Mouse (Mus musculus) inflammation-experienced regulatory T-cells, adult 6 months (primary cell): ENCODE measurements around the gene Abhd14a. TPM values are rescaled to one million over a fixed set of nuclear protein-coding genes. Genes with fewer than 3 reads are reported as not detected.

Experiments
- ATAC-seq: one replicate; pipeline ENCODE4 v1.8.0; 2017
- polyA plus RNA-seq, 3 experiments: library from polyadenylated mRNA; unstranded; fragments of 100-300 nt; shearing (Covaris generic); gene quantifications; one replicate each; pipeline ENCODE4 v1.2.1; 2017

The Abhd14a gene
- polyA plus RNA-seq, 3 experiments from 2014 or later = 8.1 to 14.9 (median 14.4) TPM

GRCm38 (mm10) chr9:106410086-106410650 lies 37.3 kb downstream of the Abhd14a start:
- no peak for ATAC-seq

DNA sequence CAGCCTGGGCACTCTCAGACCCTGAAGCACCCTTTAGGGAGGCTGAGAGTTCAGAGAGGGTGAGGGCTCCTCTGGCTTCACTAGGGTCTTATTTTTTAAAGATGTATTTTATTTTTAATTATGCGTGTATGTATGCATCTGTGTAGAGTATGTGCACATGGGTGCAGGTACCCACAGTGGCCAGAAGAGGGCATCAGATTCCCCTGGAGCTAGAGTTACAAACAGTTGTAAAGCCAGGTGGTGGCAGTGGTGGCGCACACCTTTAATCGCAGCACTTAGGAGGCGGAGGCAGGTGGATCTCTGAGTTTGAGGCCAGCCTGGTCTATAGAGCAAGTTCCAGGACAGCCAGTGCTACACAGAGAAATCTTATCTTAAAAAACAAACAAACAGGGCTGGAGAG lies 38.4 kb downstream of the Abhd14a start:
- ATAC-seq = no peak

DNA sequence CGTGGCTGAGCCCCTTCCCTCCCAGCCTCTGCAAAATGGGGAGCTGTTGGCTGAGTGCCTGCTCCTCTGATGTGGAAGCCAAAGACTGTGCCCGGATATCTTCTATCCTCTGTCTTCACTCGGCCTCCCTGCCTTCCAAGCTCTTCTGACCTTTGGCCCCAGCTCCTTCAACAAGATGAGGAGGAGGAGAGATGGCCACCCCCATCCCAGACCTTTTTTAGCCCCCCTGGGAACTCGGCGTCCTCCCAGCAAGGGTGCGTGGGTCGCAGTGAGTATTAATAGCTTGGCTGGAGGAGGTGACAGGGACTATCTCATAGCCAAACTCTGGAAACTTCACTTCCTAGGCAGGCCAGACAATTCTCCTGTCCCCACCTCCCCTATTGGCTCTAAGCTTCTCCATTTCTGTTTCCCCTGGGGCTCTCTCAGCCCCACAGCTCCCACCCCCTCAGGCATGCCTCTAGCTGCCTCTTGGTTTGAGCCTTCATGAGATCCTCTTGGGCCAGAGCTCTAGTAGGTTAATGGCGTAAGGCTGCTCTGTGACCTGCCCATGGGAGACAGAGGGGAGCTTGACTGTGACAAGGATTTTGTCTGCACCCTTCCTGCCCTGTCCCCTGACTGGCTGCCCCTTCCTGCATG lies 40.9 kb downstream of the Abhd14a start:
- no peak for ATAC-seq

- ATAC-seq = no peak
Measured at GRCm38 (mm10) chr9:106405275-106405674, 42.2 kb downstream of the Abhd14a start.

DNA sequence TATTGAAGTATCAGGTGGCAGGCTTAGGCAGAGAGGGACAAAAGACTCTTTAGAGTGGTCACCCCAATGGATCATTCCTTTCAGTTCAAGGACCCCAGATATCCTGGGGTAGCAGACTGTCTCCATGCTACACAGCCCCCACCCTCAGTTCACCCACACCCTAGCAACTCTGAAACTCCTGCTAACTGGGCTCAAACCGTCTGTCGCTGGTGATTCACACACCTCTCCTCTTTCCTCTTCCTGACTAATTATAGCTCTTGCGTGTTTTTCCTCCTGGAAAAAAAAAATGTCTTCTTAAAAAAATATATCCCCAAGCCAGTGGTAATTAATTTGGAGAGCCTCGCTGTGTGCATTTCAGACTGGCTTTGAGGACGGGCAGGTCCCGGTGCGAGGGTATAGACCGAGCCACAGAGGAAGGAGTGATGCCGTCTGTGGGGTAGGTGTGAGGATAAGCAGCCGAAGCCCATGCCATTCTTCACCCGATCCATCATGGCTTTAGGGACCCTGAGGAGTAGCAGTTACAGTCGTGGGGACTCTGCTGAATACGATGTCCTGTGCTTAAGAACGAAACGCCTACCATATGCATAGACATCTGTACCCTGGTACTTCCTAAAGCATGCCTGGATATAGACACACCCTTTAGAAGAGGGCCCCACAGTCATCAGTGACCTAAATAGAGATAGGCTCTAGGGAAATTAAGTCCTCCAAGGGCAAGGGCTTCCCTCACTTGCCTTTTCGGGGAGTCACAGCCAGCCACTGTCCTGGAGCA lies 44.7 kb downstream of the Abhd14a start:
- ATAC-seq = no peak

DNA sequence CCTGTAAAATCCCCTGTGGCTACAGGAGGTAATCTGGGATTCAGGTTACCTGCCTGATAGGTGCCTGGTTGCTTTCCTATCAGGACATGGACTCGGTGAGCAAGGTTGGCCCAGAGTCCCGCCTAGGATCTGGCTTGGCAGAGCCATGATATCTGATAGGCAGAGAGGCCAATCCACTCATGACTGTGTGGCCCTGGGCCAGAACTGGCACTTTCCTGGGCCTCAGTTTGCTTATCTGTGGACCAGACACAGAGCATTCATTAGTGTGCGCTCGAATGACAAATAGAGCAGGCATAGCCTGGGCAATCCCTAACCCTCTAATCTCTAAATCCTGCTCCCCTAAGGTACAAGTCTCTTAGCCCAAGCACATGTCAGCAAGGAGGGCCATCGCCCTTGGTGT lies 45.3 kb downstream of the Abhd14a start:
- ATAC-seq = no peak

- no peak for ATAC-seq
Measured at GRCm38 (mm10) chr9:106399808-106400207, 47.7 kb downstream of the Abhd14a start.

DNA sequence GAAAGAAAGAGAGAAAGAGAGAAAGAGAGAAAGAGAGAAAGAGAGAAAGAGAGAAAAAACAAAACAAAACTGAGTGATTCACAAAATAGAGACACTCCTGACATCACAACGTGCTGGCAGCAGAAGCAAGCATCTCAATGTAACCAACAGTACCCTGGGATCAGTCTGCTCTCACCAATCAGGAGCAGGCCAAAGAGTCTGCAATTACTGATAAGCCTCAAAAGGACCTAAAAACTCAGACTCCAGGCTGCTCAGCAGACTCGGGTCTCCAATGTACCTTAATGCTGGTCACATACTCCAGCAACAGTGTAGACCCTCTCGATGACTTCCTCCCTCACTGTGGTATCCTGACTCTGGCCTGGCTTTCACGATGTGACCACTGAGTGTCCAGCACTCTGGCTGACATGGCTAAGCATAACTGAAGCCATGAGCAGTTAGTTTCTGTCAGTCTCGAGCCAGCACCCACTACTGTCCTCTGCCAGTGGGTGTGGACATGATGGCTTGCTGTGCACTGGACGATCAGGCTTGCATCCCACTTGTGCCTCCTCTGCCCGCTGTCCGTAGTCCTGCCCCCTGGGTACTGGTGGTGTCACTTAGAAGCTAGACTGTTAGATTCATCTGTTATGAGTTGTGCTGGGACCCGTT lies 48.7 kb downstream of the Abhd14a start:
- no peak for ATAC-seq

DNA sequence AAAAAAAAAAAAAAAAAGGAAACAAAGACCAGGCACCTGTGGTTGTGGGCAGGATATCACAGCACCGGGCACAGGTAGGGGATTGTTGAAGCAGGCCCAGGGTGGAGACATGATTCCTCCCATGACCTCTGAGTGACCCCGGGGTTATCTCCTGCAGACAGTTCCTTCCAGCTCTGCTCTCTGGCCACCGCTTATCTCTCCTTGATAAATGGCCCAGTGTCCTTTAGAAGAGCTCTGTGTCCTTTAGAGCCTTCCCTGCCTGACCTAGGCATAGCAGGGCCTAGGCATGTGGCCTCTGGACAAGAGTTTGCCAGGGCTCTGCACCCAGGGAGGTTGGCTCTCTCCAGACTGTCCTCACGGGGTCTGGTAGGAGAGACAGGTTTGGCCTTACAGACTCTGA lies 49.7 kb downstream of the Abhd14a start:
- ATAC-seq = no peak

DNA sequence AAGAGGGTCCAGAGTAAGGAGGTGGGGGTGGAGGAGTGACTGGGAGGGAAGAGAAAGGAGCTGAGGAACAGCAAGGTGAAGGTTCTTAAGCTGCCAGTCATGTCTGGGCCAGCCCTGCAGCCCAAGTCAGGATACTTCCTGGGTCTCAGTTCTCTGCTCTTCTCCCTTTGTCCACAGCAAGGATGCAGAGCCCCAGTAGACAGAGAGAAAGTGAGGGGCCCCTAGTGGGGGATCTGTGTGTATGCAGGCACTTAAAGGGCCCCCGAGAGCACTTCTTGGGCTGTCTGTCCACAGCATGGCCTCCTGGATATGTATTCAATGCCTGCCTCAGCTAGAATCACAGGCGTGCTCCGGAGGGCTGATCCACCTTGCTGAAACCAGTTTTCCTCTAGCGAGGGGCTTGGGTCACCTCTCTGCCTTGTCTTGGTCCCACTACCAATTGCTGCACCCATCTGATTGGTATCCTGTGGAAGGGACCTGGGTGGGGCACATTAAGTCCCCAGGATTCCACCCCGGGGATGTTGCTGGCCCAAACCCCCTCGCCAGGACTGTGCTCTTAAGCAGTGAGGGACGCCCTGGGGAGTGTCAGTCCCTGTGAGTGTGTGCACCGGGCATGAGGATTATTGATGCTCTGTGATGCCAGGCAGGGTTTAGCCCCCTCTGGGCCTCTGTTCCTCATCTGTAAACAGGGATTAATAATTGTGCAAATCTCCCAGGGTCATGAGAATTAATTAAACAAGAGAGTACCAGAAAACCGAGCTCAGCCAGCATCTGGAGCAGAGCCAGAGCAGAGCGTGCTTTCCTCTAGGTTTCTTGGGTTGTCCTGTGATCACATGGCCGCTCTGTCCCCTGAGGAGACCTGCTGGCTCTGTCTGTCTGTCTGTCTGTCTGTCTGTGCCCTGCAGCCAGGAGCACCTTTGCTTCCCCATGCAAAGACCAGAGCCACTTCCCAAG lies 52.6 kb downstream of the Abhd14a start:
- peak; percentile 61 for ATAC-seq

GRCm38 (mm10) chr9:106393548-106393947 lies 53.9 kb downstream of the Abhd14a start:
- no peak for ATAC-seq

GRCm38 (mm10) chr9:106392828-106393527 lies 54.5 kb downstream of the Abhd14a start:
- no peak for ATAC-seq

Other genes with a start within 250 kb of the Abhd14a start
- 10 to 100 TPM; 11.2 to 27.9 (median 20.4) TPM for gene Ppm1m, start 247.9 kb downstream of the Abhd14a start, polyA plus RNA-seq
- 100 to 1,000 TPM; 126 to 140 (median 135) TPM for gene Twf2, start 244.6 kb downstream of the Abhd14a start, polyA plus RNA-seq
- gene Tlr9, start 225.1 kb downstream of the Abhd14a start, polyA plus RNA-seq = under 1 TPM in 1 of 3 experiments, not detected in 2; 0.14 TPM
- 10 to 100 TPM; 40.5 to 69.7 (median 54.7) TPM for gene Alas1, start 199.0 kb downstream of the Abhd14a start, polyA plus RNA-seq
- gene Poc1a, start 166.6 kb downstream of the Abhd14a start, polyA plus RNA-seq = 10 to 100 TPM in 1 of 3 experiments, 1 to 10 TPM in 2; 3.6 to 21.4 (median 4.8) TPM
- gene Dusp7, start 79.0 kb downstream of the Abhd14a start, polyA plus RNA-seq = 10 to 100 TPM; 20.2 to 22.2 (median 21.4) TPM
- 1,000 to 10,000 TPM; 1,038 to 1,832 (median 1,102) TPM for gene Rpl29, start 18.2 kb downstream of the Abhd14a start, polyA plus RNA-seq
- gene Acy1, start 9.4 kb downstream of the Abhd14a start, polyA plus RNA-seq = 10 to 100 TPM in 1 of 3 experiments, 1 to 10 TPM in 2; 8.9 to 14.6 (median 9.4) TPM
- 10 to 100 TPM in 2 of 3 experiments, 1 to 10 TPM in 1; 6.3 to 17.6 (median 12.6) TPM for gene Abhd14b, start 219 bp downstream of the Abhd14a start, polyA plus RNA-seq
- 1 to 10 TPM; 4.1 to 5.0 (median 4.4) TPM for gene Pcbp4, start 5.6 kb upstream of the Abhd14a start, polyA plus RNA-seq
- not detected for gene Gpr62, start 18.3 kb upstream of the Abhd14a start, polyA plus RNA-seq
- gene Rrp9, start 28.3 kb upstream of the Abhd14a start, polyA plus RNA-seq = 10 to 100 TPM; 21.5 to 34.6 (median 29.4) TPM
- 10 to 100 TPM; 32.4 to 68.7 (median 54.1) TPM for gene Parp3, start 29.3 kb upstream of the Abhd14a start, polyA plus RNA-seq
- gene Iqcf1, start 52.3 kb upstream of the Abhd14a start, polyA plus RNA-seq = not detected
- not detected for gene Iqcf5, start 66.9 kb upstream of the Abhd14a start, polyA plus RNA-seq
- not detected for gene Iqcf3, start 114.0 kb upstream of the Abhd14a start, polyA plus RNA-seq
- gene Iqcf4, start 123.3 kb upstream of the Abhd14a start, polyA plus RNA-seq = not detected
- gene Iqcf6, start 178.9 kb upstream of the Abhd14a start, polyA plus RNA-seq = not detected
- not detected for gene Grm2, start 208.4 kb upstream of the Abhd14a start, polyA plus RNA-seq
- 10 to 100 TPM; 23.1 to 36.9 (median 34.4) TPM for gene Tex264, start 238.2 kb upstream of the Abhd14a start, polyA plus RNA-seq